Mouse (Mus musculus) forebrain, embryonic 15.5 days (tissue): Measurements from ENCODE around the gene Prpf8. TPM values are rescaled to one million over a fixed set of nuclear protein-coding genes. Genes with fewer than 3 reads are reported as not detected.

Source experiments
- ATAC-seq: fragments of 200-750 bp; cut with Nextera tagmentation; replicated peaks from 2 replicates; pipeline ENCODE4 v1.8.0; 2017; ENCODE audit warnings: mild to moderate bottlenecking, moderate TSS enrichment, moderate library complexity
- H3K27ac ChIP-seq: fragments of 300-500 bp; sonication (generic); replicated peaks from 2 replicates; pipeline ENCODE4 v1.5.1; 2015; ENCODE audit warnings: mild to moderate bottlenecking, inconsistent platforms
- H3K27me3 ChIP-seq: fragments of 300-500 bp; sonication (generic); 2 replicates; pipeline ENCODE4 v1.6.1; 2015; ENCODE audit warnings: inconsistent platforms
- H3K36me3 ChIP-seq: fragments of 300-500 bp; sonication (generic); 2 replicates; pipeline ENCODE4 v1.6.1; 2015; ENCODE audit warnings: mild to moderate bottlenecking, inconsistent platforms
- H3K4me1 ChIP-seq: fragments of 300-500 bp; sonication (generic); 2 replicates; pipeline ENCODE4 v1.6.1; 2015; ENCODE audit warnings: inconsistent platforms
- H3K4me2 ChIP-seq: fragments of 300-500 bp; sonication (generic); replicated peaks from 2 replicates; pipeline ENCODE4 v1.6.1; 2015; ENCODE audit warnings: mild to moderate bottlenecking, inconsistent platforms
- H3K4me3 ChIP-seq: fragments of 300-500 bp; sonication (generic); 2 replicates; pipeline ENCODE4 v1.5.1; 2015; ENCODE audit warnings: mild to moderate bottlenecking, inconsistent platforms
- H3K9ac ChIP-seq: fragments of 300-500 bp; sonication (generic); replicated peaks from 2 replicates; pipeline ENCODE4 v1.6.1; 2015; ENCODE audit warnings: mild to moderate bottlenecking, inconsistent platforms
- H3K9me3 ChIP-seq: fragments of 300-500 bp; sonication (generic); 2 replicates; pipeline ENCODE4 v1.6.1; 2016; ENCODE audit warnings: inconsistent platforms
- WGBS: fragments of 180-500 bp; shearing (Covaris S2); methylation state at CpG from one replicate; pipeline ENCODE4 v1.1.7; 2015; ENCODE audit warnings: mixed read lengths; 5-methylcytosine and 5-hydroxymethylcytosine counted together
- polyA plus RNA-seq: library from polyadenylated mRNA; unstranded; fragments of >200 nt; fragmentation: Nextera tagmentation; extraction: Ambion mirVana; gene quantifications from 2 replicates; pipeline ENCODE4 v1.2.1, GENCODE M21; 2015

Gene Prpf8
- polyA plus RNA-seq, 1 experiment from 2014 or later, result 55.0 TPM

DNA sequence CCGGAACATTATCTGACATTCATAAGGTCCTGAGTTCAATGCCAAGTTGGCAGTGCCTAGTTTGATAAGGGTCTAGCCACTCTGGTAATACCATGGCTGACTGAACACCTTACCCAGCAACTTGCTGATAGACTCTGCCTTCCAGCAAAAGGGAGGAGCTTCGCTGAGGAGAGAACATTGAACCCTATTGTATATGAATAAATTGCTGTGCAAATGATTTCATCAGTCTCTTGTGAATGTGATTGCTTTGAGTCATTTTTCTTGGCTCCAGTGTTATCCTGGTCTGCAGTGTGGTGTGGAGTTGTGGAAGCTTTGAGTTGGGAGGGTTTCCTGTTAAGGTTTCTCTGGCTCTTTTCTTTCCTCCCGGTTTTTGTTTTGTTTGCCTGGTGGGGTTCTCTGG, 15.9 kb upstream of the Prpf8 start:
- H3K9ac ChIP-seq, result no peak overlapping the region

DNA sequence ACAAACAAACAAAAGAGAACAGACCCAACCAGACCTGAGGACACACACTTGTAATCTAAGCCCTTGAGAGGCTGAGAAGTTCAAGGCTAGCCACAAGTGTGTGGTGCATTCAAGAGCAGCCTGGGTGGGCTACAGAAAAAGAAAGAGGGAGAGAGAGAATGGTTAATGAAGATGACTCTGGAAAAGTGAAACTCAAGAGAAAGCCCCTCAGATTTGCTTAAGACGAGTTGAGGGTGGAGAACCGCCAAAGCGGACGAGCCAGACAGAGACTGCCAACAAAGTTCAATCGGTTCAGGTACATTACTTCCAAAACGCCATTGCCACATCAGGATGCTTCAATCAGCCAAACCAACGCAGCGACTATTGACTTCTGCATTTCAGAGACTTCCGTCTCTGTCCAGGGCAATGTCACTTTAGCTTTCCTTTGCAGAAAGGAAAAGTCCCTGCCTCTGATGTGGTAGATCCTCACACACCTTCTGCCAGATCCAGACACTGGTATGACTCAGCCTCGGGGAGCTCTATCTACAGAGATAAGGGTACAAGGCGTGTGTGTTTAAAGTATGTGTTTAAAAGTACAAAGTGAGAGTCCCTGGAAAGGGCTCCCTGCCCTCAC, 14.0 kb upstream of the Prpf8 start:
- H3K36me3 ChIP-seq, result no peaks in the 10 kb centered on the region
- no peaks in the 10 kb centered on the region for H3K9me3 ChIP-seq
- no peak for ATAC-seq
- WGBS, result 83% methylated on average over 11 of the region's 11 CpGs
- no peak overlapping the region for H3K27ac ChIP-seq
- no peak overlapping the region for H3K4me3 ChIP-seq
- no peak overlapping the region for H3K4me2 ChIP-seq
- no peak overlapping the region for H3K9ac ChIP-seq
- H3K4me1 ChIP-seq, result 0 out of 2 replicates have a peak, but pooled peaks cover 5% of the 10 kb centered on the region
- H3K27me3 ChIP-seq, result no peaks in the 10 kb centered on the region

More for the DNA sequence above, 15.9 kb upstream of the Prpf8 start:
- H3K36me3 ChIP-seq, result peaks cover 3% of the 10 kb centered on the region; the same call in 1 of the 2 replicates
- H3K4me1 ChIP-seq, result 0 out of 2 replicates have a peak, but pooled peaks cover 5% of the 10 kb centered on the region
- H3K27me3 ChIP-seq, result no peaks in the 10 kb centered on the region
- H3K4me3 ChIP-seq, result no peak overlapping the region
- H3K4me2 ChIP-seq, result no peak overlapping the region
- 89% methylated on average over 3 of the region's 3 CpGs for whole genome bisulfite sequencing
- H3K9me3 ChIP-seq, result no peaks in the 10 kb centered on the region
- no peak for ATAC-seq
- no peak overlapping the region for H3K27ac ChIP-seq

DNA sequence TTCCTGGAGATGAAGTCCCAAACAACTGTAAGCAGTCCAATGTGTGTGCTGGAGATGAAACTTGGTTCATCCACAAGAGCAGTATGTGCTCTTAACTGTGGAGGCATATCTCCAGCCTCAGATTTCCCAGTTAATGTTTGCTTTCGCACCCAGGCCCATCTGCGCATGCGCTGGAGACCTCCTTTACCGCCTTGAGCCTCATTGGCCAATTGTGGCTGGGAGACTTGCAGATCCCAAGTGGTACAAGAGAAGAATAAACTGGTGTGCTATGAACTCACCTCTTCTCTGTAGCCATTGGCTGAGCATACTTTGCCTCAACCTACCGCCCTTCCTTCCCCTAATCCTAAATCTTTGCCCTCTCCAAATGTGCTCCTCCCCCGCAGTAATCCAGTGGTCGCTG, 13.2 kb upstream of the Prpf8 start:
- 61% methylated on average over 7 of the region's 7 CpGs for WGBS
- no peak for ATAC-seq
- no peak overlapping the region for H3K9ac ChIP-seq
- H3K36me3 ChIP-seq, result no peaks in the 10 kb centered on the region
- no peaks in the 10 kb centered on the region for H3K27me3 ChIP-seq
- H3K4me3 ChIP-seq, result no peak overlapping the region
- no peak overlapping the region for H3K27ac ChIP-seq
- no peaks in the 10 kb centered on the region for H3K9me3 ChIP-seq
- no peak overlapping the region for H3K4me2 ChIP-seq
- H3K4me1 ChIP-seq, result no peaks in the 10 kb centered on the region

- H3K27ac ChIP-seq, result peak overlapping the region; percentile 64
- H3K27me3 ChIP-seq, result no peaks in the 10 kb centered on the region; the same call in 1 of the 2 replicates
- H3K4me2 ChIP-seq, result peak overlapping the region; percentile 33
- peaks cover 18% of the 10 kb centered on the region for H3K4me1 ChIP-seq
- H3K36me3 ChIP-seq, result peaks cover 22% of the 10 kb centered on the region
- WGBS, result 21% methylated on average over 3 of the region's 3 CpGs
- H3K9ac ChIP-seq, result no peak overlapping the region
- H3K4me3 ChIP-seq, result peak overlapping the region; percentile 99
- H3K9me3 ChIP-seq, result no peaks in the 10 kb centered on the region
- ATAC-seq, result peak; percentile 51
These were observed 424 bp upstream of the Prpf8 start for GRCm38 (mm10) chr11:75486192-75486591.

DNA sequence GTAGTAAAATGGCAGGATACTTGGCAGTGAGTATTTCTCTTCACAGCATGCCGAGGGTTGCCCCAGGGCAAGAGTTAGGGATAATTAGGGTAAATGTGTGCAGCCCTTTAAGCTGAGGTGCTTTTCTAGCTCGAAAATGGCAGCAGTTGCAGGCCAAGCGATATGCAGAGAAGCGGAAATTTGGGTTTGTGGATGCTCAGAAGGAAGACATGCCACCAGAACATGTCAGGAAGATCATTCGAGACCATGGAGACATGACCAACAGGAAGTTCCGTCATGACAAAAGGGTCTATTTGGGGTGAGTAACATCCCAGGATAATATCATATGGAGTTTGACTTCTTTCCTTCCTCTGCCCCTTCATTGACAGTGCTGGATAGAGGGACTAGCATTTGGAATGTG, 880 bp downstream of the Prpf8 start:
- Histone ChIP-seq H3K27me3 (no peaks in the 10 kb centered on the region; the same call in 1 of the 2 replicates), H3K27ac (no peak overlapping the region), H3K4me3 (peak overlapping the region; percentile 99), H3K36me3 (peaks cover 35% of the 10 kb centered on the region), H3K9ac (peak overlapping the region; percentile 77), H3K4me1 (peaks cover 18% of the 10 kb centered on the region), H3K4me2 (peak overlapping the region; percentile 96), H3K9me3 (no peaks in the 10 kb centered on the region)
- 42% methylated on average over 6 of the region's 6 CpGs for WGBS
- ATAC-seq, result no peak

GRCm38 (mm10) chr11:75494296-75495049, 7.9 kb downstream of the Prpf8 start:
- H3K9me3 ChIP-seq, result no peaks in the 10 kb centered on the region

DNA sequence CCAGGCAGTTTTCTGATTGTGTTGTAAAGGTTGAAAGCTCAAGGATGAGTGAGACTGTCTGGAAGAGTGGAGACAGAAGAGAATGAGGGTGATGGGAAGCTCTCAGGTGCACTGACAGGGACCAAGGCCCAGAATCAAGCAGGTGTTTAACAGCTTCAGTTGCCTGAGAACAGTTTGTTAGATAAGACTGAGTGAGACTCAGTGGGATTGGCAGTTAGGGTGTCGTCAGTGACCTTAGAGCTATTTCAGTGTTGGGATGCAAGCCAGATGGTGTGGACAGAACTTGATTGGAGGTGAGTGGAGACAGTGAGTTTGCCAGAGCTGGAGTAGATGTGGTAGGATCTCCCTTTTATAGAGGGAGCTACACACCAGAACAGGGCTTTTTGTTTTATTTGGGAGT, 11.5 kb downstream of the Prpf8 start:
- H3K27me3 ChIP-seq, result no peaks in the 10 kb centered on the region
- WGBS, result 91% methylated on average over 1 of the region's 1 CpGs
- no peak overlapping the region for H3K27ac ChIP-seq

More at GRCm38 (mm10) chr11:75494296-75495049, 7.9 kb downstream of the Prpf8 start:
- Histone ChIP-seq H3K4me1 (no peaks in the 10 kb centered on the region), H3K27ac (no peak overlapping the region), H3K4me3 (no peak overlapping the region), H3K9ac (no peak overlapping the region), H3K36me3 (peaks cover 100% of the 10 kb centered on the region), H3K27me3 (no peaks in the 10 kb centered on the region), H3K4me2 (no peak overlapping the region)
- ATAC-seq, result no peak
- 95% methylated on average over 10 of the region's 10 CpGs for WGBS

DNA sequence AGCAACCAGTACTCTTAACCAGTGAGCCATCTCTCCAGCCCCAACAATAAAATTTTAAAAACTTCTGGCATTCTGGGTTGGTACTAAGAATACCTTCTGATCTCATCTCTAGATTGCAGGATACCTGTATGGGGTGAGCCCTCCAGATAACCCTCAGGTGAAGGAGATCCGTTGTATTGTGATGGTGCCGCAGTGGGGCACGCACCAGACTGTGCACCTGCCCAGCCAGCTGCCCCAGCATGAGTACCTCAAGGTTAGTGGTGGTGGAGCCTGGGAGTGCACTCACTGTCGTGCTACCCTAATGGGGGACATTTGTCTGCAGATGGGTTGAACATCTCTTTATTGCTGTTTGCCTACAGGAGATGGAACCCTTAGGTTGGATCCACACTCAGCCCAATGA, 21.5 kb downstream of the Prpf8 start:
- Histone ChIP-seq H3K4me1 (peaks cover 15% of the 10 kb centered on the region), H3K9me3 (no peaks in the 10 kb centered on the region), H3K27ac (no peak overlapping the region), H3K4me3 (no peak overlapping the region), H3K9ac (no peak overlapping the region), H3K36me3 (peaks cover 62% of the 10 kb centered on the region), H3K27me3 (no peaks in the 10 kb centered on the region), H3K4me2 (no peak overlapping the region)
- ATAC-seq, result no peak
- 92% methylated on average over 4 of the region's 4 CpGs for WGBS

More for the DNA sequence above, 11.5 kb downstream of the Prpf8 start:
- H3K9me3 ChIP-seq, result no peaks in the 10 kb centered on the region
- no peak overlapping the region for H3K9ac ChIP-seq
- no peak for ATAC-seq
- H3K36me3 ChIP-seq, result peaks cover 100% of the 10 kb centered on the region
- H3K4me1 ChIP-seq, result no peaks in the 10 kb centered on the region
- no peak overlapping the region for H3K4me3 ChIP-seq
- H3K4me2 ChIP-seq, result no peak overlapping the region

GRCm38 (mm10) chr11:75508904-75509303, 22.3 kb downstream of the Prpf8 start:
- Histone ChIP-seq H3K4me2 (no peak overlapping the region), H3K36me3 (peaks cover 55% of the 10 kb centered on the region)
- WGBS, result 86% methylated on average over 8 of the region's 8 CpGs

DNA sequence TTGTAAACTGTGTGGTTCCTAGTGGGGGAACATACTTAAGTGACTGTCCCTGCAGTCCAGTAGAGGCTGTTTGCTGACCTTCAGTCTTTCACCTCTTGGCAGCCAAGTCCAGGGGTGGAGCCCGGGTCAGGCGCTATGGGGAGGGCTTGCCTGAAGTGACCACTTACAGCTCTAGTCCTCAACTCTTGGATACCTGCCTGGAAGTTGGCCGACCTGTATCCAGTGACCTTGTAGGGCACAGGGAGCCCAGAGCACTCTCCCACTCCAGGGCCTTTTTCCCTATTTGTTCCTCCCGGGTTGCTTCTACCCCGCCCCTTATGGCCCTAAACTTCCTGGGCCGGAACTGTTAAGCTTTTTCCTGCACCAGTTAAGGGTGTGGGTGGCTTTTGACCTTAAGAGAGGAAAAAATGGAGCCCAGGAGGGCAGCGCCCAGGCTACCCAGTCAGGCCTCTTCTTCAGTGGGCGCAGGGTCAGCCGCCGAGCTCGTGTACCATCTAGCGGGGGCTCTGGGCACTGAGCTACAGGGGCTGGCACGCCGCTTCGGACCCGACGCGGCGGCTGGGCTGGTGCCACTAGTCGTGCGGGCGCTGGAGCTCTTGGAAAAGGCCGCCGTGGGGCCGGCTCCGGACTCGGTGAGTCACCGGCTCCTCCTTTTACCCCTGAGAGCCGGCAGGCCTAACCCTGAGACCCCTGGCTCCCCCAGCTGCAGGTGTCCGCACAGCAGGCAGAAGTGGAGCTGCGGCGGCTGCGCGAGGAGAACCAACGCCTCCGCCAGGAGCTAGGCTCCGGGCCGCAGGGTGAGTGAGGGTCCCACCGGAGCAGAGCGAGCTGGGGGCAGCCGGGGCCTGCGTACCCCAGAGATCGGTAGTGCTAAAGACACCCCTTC, 23.4 kb downstream of the Prpf8 start, which contains the start of gene Rilp:
Rilp (plus strand) TSS at position 354 of the 886 bp plus-strand sequence.
- Histone ChIP-seq H3K9me3 (no peaks in the 10 kb centered on the region), H3K36me3 (peaks cover 44% of the 10 kb centered on the region), H3K27me3 (no peaks in the 10 kb centered on the region), H3K27ac (peak within 1 kb of the TSS; percentile 67), H3K4me2 (peak within 1 kb of the TSS; percentile 91), H3K4me1 (peaks cover 15% of the 10 kb centered on the region), H3K4me3 (peak within 1 kb of the TSS; percentile 48), H3K9ac (peak within 1 kb of the TSS; percentile 56)
- WGBS, result 3% methylated on average over 43 of the region's 43 CpGs
- ATAC-seq, result peak; percentile 85

More at GRCm38 (mm10) chr11:75508904-75509303, 22.3 kb downstream of the Prpf8 start:
- no peak overlapping the region for H3K27ac ChIP-seq
- H3K27me3 ChIP-seq, result no peaks in the 10 kb centered on the region
- H3K9ac ChIP-seq, result no peak overlapping the region
- no peaks in the 10 kb centered on the region for H3K9me3 ChIP-seq
- H3K4me3 ChIP-seq, result no peak overlapping the region
- ATAC-seq, result no peak
- peaks cover 15% of the 10 kb centered on the region for H3K4me1 ChIP-seq

DNA sequence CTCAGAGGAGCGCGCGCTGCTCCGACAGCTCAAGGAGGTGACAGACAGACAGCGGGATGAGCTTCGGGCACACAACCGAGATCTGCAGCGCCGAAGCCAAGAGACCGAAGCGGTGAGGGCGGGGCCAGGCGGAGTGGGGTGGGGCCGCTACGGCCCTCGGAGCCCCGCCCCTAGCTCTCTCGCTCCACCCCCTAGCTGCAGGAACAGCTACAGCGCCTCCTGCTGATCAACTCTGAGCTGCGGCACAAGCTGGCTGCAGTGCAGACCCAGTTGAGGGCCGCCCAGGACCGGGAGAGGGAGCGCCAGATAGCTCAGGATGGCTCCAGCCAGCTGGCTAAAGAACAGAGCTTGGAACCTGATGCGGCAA, 24.0 kb downstream of the Prpf8 start:
- Histone ChIP-seq H3K9ac (peak overlapping the region; percentile 56), H3K27me3 (no peaks in the 10 kb centered on the region), H3K9me3 (no peaks in the 10 kb centered on the region), H3K4me2 (peak overlapping the region; percentile 91), H3K36me3 (peaks cover 39% of the 10 kb centered on the region), H3K4me3 (peak overlapping the region; percentile 48), H3K4me1 (peaks cover 15% of the 10 kb centered on the region), H3K27ac (peak overlapping the region; percentile 67)
- WGBS, result 2% methylated on average over 24 of the region's 24 CpGs
- ATAC-seq, result peak; percentile 82
